Mouse (Mus musculus): ENCODE data around the gene Alkbh8. TPM values are rescaled to one million over a fixed set of nuclear protein-coding genes. Genes with fewer than 3 reads are reported as not detected.

Alkbh8 gene
- polyA plus RNA-seq (2014; fragmentation: Illumina TruSeq; extraction: RNeasy Lipid Tissue Mini Kit (QIAGEN cat#74804); ENCODE audit: low read depth, low replicate concordance) = 6.0 TPM

GRCm38 (mm10) chr9:3334962-3335767, at the start of gene Alkbh8:
Gene Alkbh8, plus strand, starts transcription at chr9:3335140.

GRCm38 (mm10) chr9:3403251-3404208, 68.6 kb downstream of the Alkbh8 start, which contains the start of gene Cwf19l2:
Gene Cwf19l2, plus strand, starts transcription at chr9:3403592.

Other genes starting within 250 kb of the Alkbh8 start
- 9.1 TPM for gene Cwf19l2, start 68.5 kb downstream of the Alkbh8 start, polyA plus RNA-seq (2014; fragmentation: Illumina TruSeq; extraction: RNeasy Lipid Tissue Mini Kit (QIAGEN cat#74804); ENCODE audit: low read depth, low replicate concordance)
- 0.38 TPM for gene Gucy1a2, start 197.6 kb downstream of the Alkbh8 start, polyA plus RNA-seq (2014; fragmentation: Illumina TruSeq; extraction: RNeasy Lipid Tissue Mini Kit (QIAGEN cat#74804); ENCODE audit: low read depth, low replicate concordance)

Data from adipose tissue, adult 10 weeks (tissue).